Mouse (Mus musculus) macrophage (primary cell): Measurements from ENCODE around the gene Tbc1d30. TPM values are rescaled to one million over a fixed set of nuclear protein-coding genes. Genes with fewer than 3 reads are reported as not detected.

Experiments
- H3K27ac ChIP-seq: fragments of 350-480 bp; formaldehyde crosslinking; 2 replicates; pipeline ENCODE4 v1.9.0; 2021
- H3K36me3 ChIP-seq: fragments of 350-480 bp; formaldehyde crosslinking; 2 replicates; pipeline ENCODE4 v1.9.0; 2021; ENCODE audit errors: inconsistent target
- H3K4me3 ChIP-seq: fragments of 350-480 bp; formaldehyde crosslinking; 2 replicates; pipeline ENCODE4 v1.9.0; 2021; ENCODE audit errors: inconsistent target
- H3K79me2 ChIP-seq: fragments of 350-480 bp; formaldehyde crosslinking; 2 replicates; pipeline ENCODE4 v1.9.0; 2021; ENCODE audit errors: inconsistent target
- WGBS: methylation state at CpG from one replicate; pipeline ENCODE4 v1.1.7; 2026; ENCODE audit warnings: inconsistent platforms; ENCODE audit not compliant: missing documents; 5-methylcytosine and 5-hydroxymethylcytosine counted together
- polyA plus RNA-seq: library from polyadenylated mRNA; stranded (reverse); fragments of 250-400 nt; gene quantifications from 3 replicates; pipeline ENCODE4 v1.2.4, GENCODE M21; 2018; ENCODE audit warnings: inconsistent platforms

Tbc1d30 gene
- polyA plus RNA-seq, 1 experiment from 2014 or later: 0.59 TPM

DNA sequence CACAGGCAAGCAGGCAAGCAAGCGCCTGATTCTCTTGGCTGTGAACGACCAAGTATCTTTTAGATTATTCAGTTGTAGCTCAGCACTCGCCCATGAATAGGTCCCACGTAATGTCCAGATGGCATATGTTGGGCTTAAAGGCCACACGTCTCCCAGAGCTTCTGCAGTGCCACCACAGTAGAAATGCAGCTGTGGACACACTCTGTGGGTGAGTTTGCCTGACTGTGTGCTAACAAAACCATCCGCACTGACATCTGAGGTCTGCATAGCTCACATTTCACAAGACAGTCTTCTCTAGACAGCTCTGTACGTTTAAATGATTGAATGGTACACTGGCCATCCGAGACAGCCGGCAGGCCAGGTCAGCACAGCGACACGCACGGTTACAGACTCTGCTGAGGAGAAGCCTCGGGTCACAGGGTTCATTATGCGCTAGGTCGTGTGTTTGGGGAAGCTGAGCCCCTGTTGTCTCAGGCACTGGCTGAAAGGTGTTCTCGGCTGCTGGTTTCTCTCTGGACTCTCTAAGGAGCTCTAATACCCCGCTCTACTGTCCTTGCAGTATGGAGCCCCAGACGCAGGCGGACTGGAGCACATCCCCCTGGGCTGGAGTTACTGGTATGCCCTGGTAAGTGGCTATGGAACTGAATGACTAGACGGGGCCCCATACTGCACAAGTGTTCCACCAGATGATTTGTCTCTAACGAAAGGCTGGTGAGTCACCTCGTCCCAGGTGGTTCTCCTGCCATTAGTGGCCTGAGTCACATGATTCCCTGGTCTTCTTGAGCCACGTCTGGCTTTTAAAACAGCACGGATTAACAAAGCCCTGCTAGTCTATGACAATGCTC is 24.8 kb upstream of the Tbc1d30 start:
- peaks cover 96% of the 10 kb centered on the region for H3K79me2 ChIP-seq
- H3K4me3 ChIP-seq: no peak overlapping the region
- WGBS: 87% methylated on average over 23 of the region's 24 CpGs
- H3K36me3 ChIP-seq: peaks cover 62% of the 10 kb centered on the region
- peak overlapping the region; percentile 72; the same call in 1 of the 2 replicates for H3K27ac ChIP-seq

- H3K4me3 ChIP-seq: no peak overlapping the region
- H3K27ac ChIP-seq: peak overlapping the region; percentile 72
- H3K79me2 ChIP-seq: peaks cover 96% of the 10 kb centered on the region
- 58% methylated on average over 16 of the region's 17 CpGs for WGBS
- peaks cover 60% of the 10 kb centered on the region for H3K36me3 ChIP-seq
These were observed 23.9 kb upstream of the Tbc1d30 start for GRCm38 (mm10) chr10:121374693-121375620.

GRCm38 (mm10) chr10:121374013-121374412 is 22.9 kb upstream of the Tbc1d30 start:
- peaks cover 96% of the 10 kb centered on the region for H3K79me2 ChIP-seq
- 87% methylated on average over 12 of the region's 12 CpGs for WGBS
- H3K4me3 ChIP-seq: no peak overlapping the region
- peak overlapping the region; percentile 72 for H3K27ac ChIP-seq
- peaks cover 60% of the 10 kb centered on the region for H3K36me3 ChIP-seq

DNA sequence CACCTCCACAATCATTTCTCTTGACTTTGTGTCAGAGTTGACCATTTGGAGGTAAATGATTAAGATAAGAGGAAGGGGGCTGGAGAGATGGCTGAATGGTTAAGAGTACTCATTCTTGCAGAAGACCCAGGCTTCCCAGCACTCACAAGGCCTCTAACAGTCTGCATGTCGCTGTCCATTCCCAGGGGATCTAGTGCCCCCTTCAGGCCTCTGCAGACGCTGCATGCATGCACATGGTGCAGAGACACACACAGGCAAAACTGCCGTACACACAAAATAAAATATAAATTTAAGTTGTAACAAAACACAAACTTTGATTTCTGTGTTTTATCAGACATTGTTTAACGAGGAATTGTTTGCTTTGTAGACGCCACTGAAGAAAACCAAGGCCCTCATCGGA is 19.7 kb upstream of the Tbc1d30 start:
- Histone ChIP-seq H3K27ac (no peak overlapping the region), H3K4me3 (no peak overlapping the region), H3K36me3 (peaks cover 32% of the 10 kb centered on the region; the same call in 1 of the 2 replicates), H3K79me2 (peaks cover 97% of the 10 kb centered on the region)
- WGBS: 98% methylated on average over 6 of the region's 6 CpGs

DNA sequence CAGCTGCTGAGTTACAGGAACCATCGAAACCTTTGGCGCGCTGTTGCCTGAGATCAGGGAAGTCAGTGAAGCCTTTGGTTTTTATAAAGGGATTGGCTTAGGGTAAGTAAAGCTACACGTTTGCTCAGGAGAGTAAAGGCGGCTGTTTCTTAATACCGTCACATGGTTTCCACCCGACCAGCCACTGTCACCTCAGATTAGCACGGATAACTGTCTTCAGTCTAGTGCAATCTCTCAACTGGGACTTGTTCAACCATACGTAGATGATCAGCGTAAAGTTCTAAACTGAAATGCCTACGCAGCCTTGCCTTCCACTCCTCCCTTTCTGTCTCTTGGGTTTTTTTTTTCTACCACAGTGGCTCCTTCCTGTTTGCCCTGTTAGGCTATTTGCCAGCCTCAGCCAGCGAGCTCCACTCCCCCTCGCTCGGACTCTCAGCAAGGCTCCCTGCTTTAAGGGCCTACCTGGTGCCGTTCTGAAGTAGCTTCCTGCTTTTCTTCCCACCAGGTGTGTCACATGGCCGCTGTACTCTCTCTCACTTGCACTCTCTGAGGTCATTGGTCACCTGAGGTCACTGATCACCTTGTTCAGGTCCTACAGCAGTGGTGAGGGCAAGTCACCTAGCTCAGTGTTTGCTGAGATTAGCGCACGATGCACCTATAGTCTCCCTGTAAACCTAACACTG is 17.8 kb upstream of the Tbc1d30 start:
- Histone ChIP-seq H3K27ac (peak overlapping the region; percentile 1; the same call in 1 of the 2 replicates), H3K36me3 (peaks cover 29% of the 10 kb centered on the region; the same call in 1 of the 2 replicates), H3K79me2 (peaks cover 85% of the 10 kb centered on the region), H3K4me3 (no peak overlapping the region)
- 53% methylated on average over 18 of the region's 18 CpGs for WGBS

- WGBS: 96% methylated on average over 9 of the region's 9 CpGs
- Histone ChIP-seq H3K27ac (no peak overlapping the region), H3K36me3 (peaks cover 29% of the 10 kb centered on the region; the same call in 1 of the 2 replicates), H3K4me3 (no peak overlapping the region), H3K79me2 (peaks cover 74% of the 10 kb centered on the region)
These were observed 16.7 kb upstream of the Tbc1d30 start for GRCm38 (mm10) chr10:121367780-121368179.

DNA sequence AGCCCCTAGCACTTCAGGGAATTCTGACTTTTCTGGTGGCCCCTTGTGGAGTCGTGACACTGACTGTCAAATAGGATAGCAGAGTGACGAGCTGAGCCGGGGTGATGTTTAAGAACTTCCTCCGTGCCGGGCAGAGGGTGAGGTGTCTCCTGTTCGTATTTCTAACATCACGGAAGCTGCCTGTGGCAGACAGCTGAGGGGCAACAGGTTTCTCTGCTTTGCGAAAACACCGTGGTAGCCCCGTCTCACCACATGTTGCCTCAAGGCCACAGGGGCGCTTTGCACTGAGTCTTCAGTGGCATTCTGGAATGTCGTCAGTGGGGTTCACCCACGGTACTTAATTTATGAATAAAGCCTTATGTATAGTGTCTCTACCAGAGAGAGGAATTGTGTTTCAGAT is 16.2 kb upstream of the Tbc1d30 start:
- Histone ChIP-seq H3K4me3 (no peak overlapping the region), H3K36me3 (peaks cover 29% of the 10 kb centered on the region; the same call in 1 of the 2 replicates), H3K79me2 (peaks cover 69% of the 10 kb centered on the region), H3K27ac (no peak overlapping the region)
- WGBS: 91% methylated on average over 13 of the region's 13 CpGs

- Histone ChIP-seq H3K27ac (peak overlapping the region; percentile 96), H3K79me2 (peaks cover 54% of the 10 kb centered on the region), H3K4me3 (peak overlapping the region; percentile 70), H3K36me3 (peaks cover 19% of the 10 kb centered on the region; the same call in 1 of the 2 replicates)
- 0% methylated on average over 8 of the region's 9 CpGs for WGBS
These were observed 14.7 kb upstream of the Tbc1d30 start for GRCm38 (mm10) chr10:121365781-121366272.

GRCm38 (mm10) chr10:121364801-121365564 is 13.9 kb upstream of the Tbc1d30 start, which contains the start of gene Gns:
TSS of gene Gns (plus strand) at chr10:121365090.
- Histone ChIP-seq H3K36me3 (peaks cover 13% of the 10 kb centered on the region; the same call in 1 of the 2 replicates), H3K27ac (peak within 1 kb of the TSS; percentile 96), H3K79me2 (peaks cover 46% of the 10 kb centered on the region), H3K4me3 (peak within 1 kb of the TSS; percentile 70)
- WGBS: 1% methylated on average over 71 of the region's 72 CpGs

DNA sequence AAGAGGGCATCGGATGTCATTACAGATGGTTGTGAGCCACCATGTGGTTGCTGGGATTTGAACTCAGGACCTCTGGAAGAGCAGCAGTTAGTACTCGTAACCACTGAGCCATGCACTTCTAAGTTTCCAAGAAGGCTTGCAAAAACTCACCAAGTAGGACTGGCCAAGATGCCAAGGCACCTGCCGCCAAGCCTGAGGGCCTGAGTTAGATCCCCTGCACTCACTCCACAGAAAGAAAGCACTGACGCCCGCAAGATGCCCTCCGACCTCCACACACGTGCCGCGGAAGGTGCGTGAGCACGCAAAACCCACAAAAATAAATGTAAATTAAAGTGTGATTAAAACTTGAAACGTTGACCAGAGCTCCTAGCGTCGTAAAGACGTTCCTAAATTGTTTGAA is 13.2 kb upstream of the Tbc1d30 start:
- Histone ChIP-seq H3K4me3 (peak overlapping the region; percentile 10; the same call in 1 of the 2 replicates), H3K36me3 (peaks cover 6% of the 10 kb centered on the region; the same call in 1 of the 2 replicates), H3K27ac (no peak overlapping the region), H3K79me2 (peaks cover 39% of the 10 kb centered on the region)
- WGBS: 21% methylated on average over 15 of the region's 15 CpGs

DNA sequence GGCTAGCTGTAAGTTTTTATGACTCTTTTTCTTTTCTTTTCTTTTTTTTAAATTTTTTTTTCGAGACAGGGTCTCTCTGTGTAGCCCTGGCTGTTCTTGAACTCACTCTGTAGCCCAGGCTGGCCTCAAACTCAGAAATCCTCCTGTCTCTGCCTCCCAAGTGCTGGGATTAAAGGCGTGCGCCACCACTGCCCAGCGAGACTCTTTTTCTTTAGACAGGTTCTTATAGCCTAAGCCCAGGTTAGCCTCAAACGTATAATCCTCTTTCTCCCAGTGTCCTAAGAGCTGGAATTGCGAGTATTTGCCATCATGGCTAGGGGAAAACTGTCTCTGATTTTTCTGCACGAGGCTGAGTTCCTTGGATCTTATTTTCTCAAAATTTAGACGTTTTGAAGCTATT is 12.1 kb upstream of the Tbc1d30 start:
- H3K36me3 ChIP-seq: no peaks in the 10 kb centered on the region
- H3K79me2 ChIP-seq: peaks cover 28% of the 10 kb centered on the region
- 88% methylated on average over 8 of the region's 8 CpGs for WGBS
- no peak overlapping the region for H3K4me3 ChIP-seq
- H3K27ac ChIP-seq: no peak overlapping the region

DNA sequence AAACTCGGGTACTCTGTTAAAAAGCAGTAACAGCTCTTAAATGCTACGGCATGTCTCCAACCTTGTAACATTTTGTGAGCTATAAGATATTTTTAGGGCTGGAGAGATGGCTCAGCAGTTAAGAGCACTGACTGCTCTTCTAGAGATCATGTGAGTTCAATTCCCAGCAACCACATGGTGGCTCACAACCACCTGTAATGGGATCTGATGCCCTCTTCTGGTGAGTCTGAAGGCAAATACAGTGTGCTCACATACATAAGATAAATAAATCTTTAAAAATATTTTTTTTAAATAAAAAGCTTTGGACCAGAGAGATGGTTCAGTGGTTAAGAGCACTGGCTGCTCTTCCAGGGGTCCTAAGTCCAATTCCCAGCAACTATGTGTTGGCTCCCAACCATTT is 9.3 kb upstream of the Tbc1d30 start:
- 83% methylated on average over 2 of the region's 2 CpGs for whole genome bisulfite sequencing
- H3K79me2 ChIP-seq: peaks cover 1% of the 10 kb centered on the region; the same call in 1 of the 2 replicates
- no peak overlapping the region for H3K27ac ChIP-seq
- H3K36me3 ChIP-seq: no peaks in the 10 kb centered on the region
- no peak overlapping the region for H3K4me3 ChIP-seq

DNA sequence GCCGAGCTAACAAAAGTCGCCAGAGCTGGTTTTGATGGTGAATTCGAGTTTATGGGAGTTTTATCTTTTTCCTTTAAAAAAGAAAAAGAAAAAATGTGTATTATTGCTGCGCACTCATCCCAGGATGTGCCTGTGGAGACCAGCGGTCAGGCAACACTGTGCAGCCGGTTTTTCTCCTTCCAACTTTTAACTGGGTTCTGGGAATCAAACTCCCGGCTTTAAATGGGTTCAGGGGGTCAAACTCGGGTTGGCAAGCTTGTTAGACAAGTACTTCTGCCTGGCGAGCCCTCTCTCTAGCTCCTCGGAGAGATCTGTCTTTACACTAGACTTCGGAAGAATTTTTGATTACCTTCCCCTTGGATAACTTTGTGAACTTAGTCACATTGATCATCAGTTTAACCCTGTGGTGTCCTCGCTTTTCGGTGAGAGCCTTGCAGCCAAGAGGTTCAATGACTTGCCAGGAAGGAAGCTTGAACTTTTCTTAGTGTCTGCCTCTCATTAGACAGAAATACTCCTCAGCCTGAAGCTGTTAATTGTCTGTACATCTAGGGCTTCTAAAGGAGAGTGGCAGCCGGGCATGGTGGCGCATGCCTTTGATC is 713 bp upstream of the Tbc1d30 start:
- Histone ChIP-seq H3K79me2 (no peaks in the 10 kb centered on the region), H3K27ac (no peak overlapping the region), H3K36me3 (no peaks in the 10 kb centered on the region), H3K4me3 (peak overlapping the region; percentile 14; the same call in 1 of the 2 replicates)
- WGBS: 49% methylated on average over 13 of the region's 15 CpGs
